9 mouse cellular contexts compared by ENCODE assay signal in the genomic region with DNA sequence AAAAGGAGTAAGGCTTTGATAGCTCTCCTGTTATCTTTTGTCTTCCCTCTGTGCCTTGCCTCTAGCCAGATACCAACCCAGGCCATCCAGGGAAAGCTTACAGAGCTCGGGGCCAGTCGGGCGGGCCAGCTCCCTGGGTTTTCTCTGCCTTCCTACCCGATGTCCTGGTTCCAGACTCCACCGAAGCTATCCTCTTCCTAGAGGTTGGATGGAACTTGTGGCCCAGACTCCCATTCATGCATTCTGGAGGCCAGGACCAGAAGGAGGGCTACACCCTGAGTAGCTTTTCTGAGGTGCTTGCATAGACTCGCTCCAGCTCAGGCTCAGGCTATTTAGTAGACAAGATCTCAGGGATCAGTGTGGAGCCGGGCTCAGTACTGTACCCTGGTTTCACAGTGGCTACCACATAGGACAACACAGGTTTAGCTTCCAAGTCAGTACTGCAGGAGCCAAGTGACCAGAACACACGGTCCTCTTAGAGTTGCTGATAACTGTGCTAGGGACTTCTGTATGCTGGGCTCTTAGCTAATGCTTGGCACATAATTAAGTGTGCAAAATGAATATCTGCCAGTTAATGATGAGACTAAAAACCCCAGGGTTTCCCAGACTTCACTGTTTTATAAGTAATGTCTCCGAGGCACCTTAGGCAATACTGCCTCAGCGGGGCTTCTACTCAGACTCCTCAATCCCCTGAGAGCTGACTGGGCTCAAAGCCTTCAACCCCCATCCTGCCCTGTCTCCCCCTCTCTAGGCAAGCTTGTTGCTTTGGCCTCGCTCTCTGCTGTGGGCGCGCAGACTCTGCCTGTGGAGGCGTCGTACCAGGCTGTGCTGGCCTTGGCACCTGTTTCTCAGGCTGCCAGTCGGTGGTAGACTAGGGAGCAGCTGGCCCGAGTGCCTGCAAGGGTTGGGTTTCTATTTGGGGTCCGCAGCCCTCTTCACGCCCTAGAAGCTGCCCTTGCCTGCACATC. TPM values are rescaled to one million over a fixed set of nuclear protein-coding genes. Genes with fewer than 3 reads are reported as not detected.
DNase-seq lines count a peak whose midpoint lies in the region; TF ChIP-seq lines count a peak whose summit lies in the region.
"Had no signal": no experiment of that assay in that cellular context is flagged by ENCODE, and none has a peak within 500 bp of the region (broad histone marks: within the 10 kb centered on the region; RNA-seq: fewer than 3 reads in every experiment).

No protein-coding gene starts in this region.

- TF ChIP-seq POLR2A in cerebellum, adult 2 months (IDR thresholded peaks at IDR 0.05; ENCODE audit: borderline replicate concordance, insufficient read depth, low read length): no peak

- WGBS in cerebellum, adult 2 months: 16% methylated on average over 19 of the region's 19 CpGs

- peak overlapping the region; percentile 80 for H3K27ac ChIP-seq in cerebellum, adult 2 months (ENCODE audit: insufficient read depth, low read length)

- TF ChIP-seq CTCF in cerebellum, adult 2 months (IDR thresholded peaks at IDR 0.05; ENCODE audit: borderline replicate concordance, insufficient read depth, low read depth, low read length): no peak

- DNase-seq in layer of hippocampus, adult 11-12 months (ENCODE audit: low spot score): peak; percentile 66
- DNase-seq in layer of hippocampus, postnatal 25 days (ENCODE audit: extremely low spot score in 1 of 2, low spot score in 1 of 2): no peak
- peak; percentile 73 to 79 for DNase-seq in cerebellum, adult 2 months
- peak; percentile 77 for DNase-seq in heart, adult 8-10 months (ENCODE audit: low spot score)
- peak; percentile 62 for DNase-seq in liver
- no peak for DNase-seq in urinary bladder, postnatal 25 days (ENCODE audit: low spot score)
- DNase-seq in kidney, postnatal 4 days: no peak
- no peak for DNase-seq in embryo, embryonic 10 days (ENCODE audit: low spot score)

- peaks cover 73% of the 10 kb centered on the region for H3K4me1 ChIP-seq in cerebellum, adult 2 months (ENCODE audit: control insufficient read depth, insufficient read depth, low read length)

- no peaks in the 10 kb centered on the region for H3K27me3 ChIP-seq in cerebellum, adult 2 months (ENCODE audit: control insufficient read depth, insufficient read depth, low read length)
- H3K27me3 ChIP-seq: limb, embryonic 15.5 days had no signal

- H3K4me3 ChIP-seq in cerebellum, adult 2 months (replicated peaks; ENCODE audit: insufficient read depth, low read depth, low read length): no peak overlapping the region
- H3K4me3 ChIP-seq: limb, embryonic 15.5 days had no signal

RNA-seq across cellular contexts. Expression of gene Ehd1, which starts 10.2 kb away (rescaled TPM):
- total RNA-seq in layer of hippocampus, postnatal 25 days (2021): 10 to 100 TPM; 84.9 to 88.6 TPM
- polyA plus RNA-seq in cerebellum, adult 2 months (2012; rRNA removed): 168 and 220 TPM in 2 replicates
- total RNA-seq in heart, adult 8-10 months (2022): 10 to 100 TPM; 88.7 to 99.1 (median 92.3) TPM

RNA-seq across cellular contexts. Expression of gene Cdc42bpg, which starts 19.5 kb away (rescaled TPM):
- total RNA-seq in layer of hippocampus, postnatal 25 days (2021): 1 to 10 TPM; 3.9 to 4.6 TPM
- 33.1 and 36.5 TPM in 2 replicates for polyA plus RNA-seq in cerebellum, adult 2 months (2012; rRNA removed)
- total RNA-seq in heart, adult 8-10 months (2022): 10 to 100 TPM; 14.7 to 17.1 (median 15.4) TPM

RNA-seq across cellular contexts. Expression of gene Atg2a, which starts 45.2 kb away (rescaled TPM):
- total RNA-seq in layer of hippocampus, postnatal 25 days (2021): 10 to 100 TPM; 31.1 to 38.3 TPM
- 40.8 and 41.1 TPM in 2 replicates for polyA plus RNA-seq in cerebellum, adult 2 months (2012; rRNA removed)
- total RNA-seq in heart, adult 8-10 months (2022): 10 to 100 TPM; 22.3 to 28.0 (median 25.8) TPM

RNA-seq across cellular contexts. Expression of gene Men1, which starts 48.1 kb away (rescaled TPM):
- 10 to 100 TPM; 63.3 to 64.8 TPM for total RNA-seq in layer of hippocampus, postnatal 25 days (2021)
- polyA plus RNA-seq in cerebellum, adult 2 months (2012; rRNA removed): 84.1 and 85.5 TPM in 2 replicates
- total RNA-seq in heart, adult 8-10 months (2022): 10 to 100 TPM in 3 of 4 experiments, 1 to 10 TPM in 1; 10.0 to 16.0 (median 12.3) TPM

RNA-seq across cellular contexts. Expression of gene Ppp2r5b, which starts 51.0 kb away (rescaled TPM):
- total RNA-seq in layer of hippocampus, postnatal 25 days (2021): 100 to 1,000 TPM; 137 to 146 TPM
- 243 and 258 TPM in 2 replicates for polyA plus RNA-seq in cerebellum, adult 2 months (2012; rRNA removed)
- total RNA-seq in heart, adult 8-10 months (2022): 10 to 100 TPM; 32.9 to 35.9 (median 34.4) TPM

Comparison
In these comparisons a context has a peak if more than half of its experiments do, and no peak if none do; other contexts are left out.
1. DNase-seq: peak in layer of hippocampus, adult 11-12 months (single experiment), cerebellum, adult 2 months (2 of 2), heart, adult 8-10 months (single experiment) and liver (single experiment); none in layer of hippocampus, postnatal 25 days (0 of 2), urinary bladder, postnatal 25 days (single experiment), kidney, postnatal 4 days (0 of 2) and embryo, embryonic 10 days (single experiment).